ENCODE assay signal across 8 mouse cellular contexts in genomic region chrX:134275715-134276114, GRCm38 (mm10). TPM values are rescaled to one million over a fixed set of nuclear protein-coding genes. Genes with fewer than 3 reads are reported as not detected.
DNase-seq lines count a peak whose midpoint lies in the region; ATAC-seq and TF ChIP-seq lines count a peak whose summit lies in the region.

No protein-coding gene starts in this region.

- no peak for DNase-seq in lung, postnatal 0 days (ENCODE audit: low spot score)
- no peak for DNase-seq in lung, postnatal 36 days
- DNase-seq in brain, embryonic 14.5 days (ENCODE audit: low read depth): peak; percentile 58
- no peak for DNase-seq in thymus, adult 18-20 months

- no peak for TF ChIP-seq POLR2A in brain, embryonic 14.5 days (IDR thresholded peaks at IDR 0.05; ENCODE audit: borderline replicate concordance, extremely low read depth, insufficient read depth, insufficient read length, poor library complexity, severe bottlenecking)

- H3K4me1 ChIP-seq in lung, postnatal 0 days (ENCODE audit: insufficient read depth, low read depth, low read length): no peaks in the 10 kb centered on the region
- H3K4me1 ChIP-seq in heart, embryonic 13.5 days: no peaks in the 10 kb centered on the region
- H3K4me1 ChIP-seq in kidney, embryonic 16.5 days (ENCODE audit: insufficient read depth, low read length): 0 out of 2 replicates have a peak, but pooled peaks cover 2% of the 10 kb centered on the region
- H3K4me1 ChIP-seq in stomach, embryonic 16.5 days (ENCODE audit: control insufficient read depth, insufficient read depth, low read length): no peaks in the 10 kb centered on the region

- no peak overlapping the region for H3K4me3 ChIP-seq in lung, postnatal 0 days (ENCODE audit: low read depth, low read length)
- peak overlapping the region; percentile 53 for H3K4me3 ChIP-seq in heart, embryonic 13.5 days
- H3K4me3 ChIP-seq in kidney, embryonic 16.5 days (ENCODE audit: low read length): peak overlapping the region; percentile 49; the same call in 1 of the 2 replicates
- H3K4me3 ChIP-seq in stomach, embryonic 16.5 days (replicated peaks; ENCODE audit: low read length): peak overlapping the region; percentile 46

- H3K27me3 ChIP-seq in lung, postnatal 0 days (replicated peaks; ENCODE audit: insufficient read depth, low read length): no peaks in the 10 kb centered on the region
- no peaks in the 10 kb centered on the region for H3K27me3 ChIP-seq in heart, embryonic 13.5 days (replicated peaks)
- H3K27me3 ChIP-seq in kidney, embryonic 16.5 days (ENCODE audit: insufficient read depth, low read length): no peaks in the 10 kb centered on the region; the same call in 1 of the 2 replicates
- no peaks in the 10 kb centered on the region for H3K27me3 ChIP-seq in stomach, embryonic 16.5 days (ENCODE audit: control insufficient read depth, insufficient read depth, low read length)

- H3K27ac ChIP-seq in lung, postnatal 0 days (ENCODE audit: low read length): no peak overlapping the region
- peak overlapping the region; percentile 91 for H3K27ac ChIP-seq in heart, embryonic 13.5 days (replicated peaks)
- peak overlapping the region; percentile 85 for H3K27ac ChIP-seq in kidney, embryonic 16.5 days (ENCODE audit: low read length)
- H3K27ac ChIP-seq in stomach, embryonic 16.5 days (ENCODE audit: low read length): peak overlapping the region; percentile 87

- peak overlapping the region; percentile 46; the same call in 1 of the 2 replicates for H3K4me2 ChIP-seq in lung, postnatal 0 days (replicated peaks; ENCODE audit: low read depth, low read length)
- H3K4me2 ChIP-seq in heart, embryonic 13.5 days: peak overlapping the region; percentile 68
- H3K4me2 ChIP-seq in kidney, embryonic 16.5 days (replicated peaks; ENCODE audit: low read depth, low read length): peak overlapping the region; percentile 51
- peak overlapping the region; percentile 49 for H3K4me2 ChIP-seq in stomach, embryonic 16.5 days (ENCODE audit: low read depth, low read length)

- WGBS in lung, postnatal 0 days: 15% methylated on average over 6 of the region's 6 CpGs
- WGBS in heart, embryonic 13.5 days: 11% methylated on average over 6 of the region's 6 CpGs
- 25% methylated on average over 6 of the region's 6 CpGs for WGBS in kidney, embryonic 16.5 days
- 22% methylated on average over 6 of the region's 6 CpGs for whole genome bisulfite sequencing in stomach, embryonic 16.5 days

- TF ChIP-seq CTCF in lung, postnatal 0 days (IDR thresholded peaks at IDR 0.05): no peak
- TF ChIP-seq CTCF in brain, embryonic 14.5 days (IDR thresholded peaks at IDR 0.05; ENCODE audit: borderline replicate concordance, extremely low read depth, insufficient read depth, insufficient read length): no peak

- no peak overlapping the region for H3K9ac ChIP-seq in lung, postnatal 0 days (replicated peaks; ENCODE audit: low read depth)
- H3K9ac ChIP-seq in heart, embryonic 13.5 days: peak overlapping the region; percentile 74
- H3K9ac ChIP-seq in kidney, embryonic 16.5 days (replicated peaks; ENCODE audit: low read length): peak overlapping the region; percentile 38; the same call in 1 of the 2 replicates
- no peak overlapping the region for H3K9ac ChIP-seq in stomach, embryonic 16.5 days (ENCODE audit: low read length)

- H3K9me3 ChIP-seq in lung, postnatal 0 days (ENCODE audit: low read length): no peaks in the 10 kb centered on the region
- no peaks in the 10 kb centered on the region for H3K9me3 ChIP-seq in heart, embryonic 13.5 days
- no peaks in the 10 kb centered on the region for H3K9me3 ChIP-seq in kidney, embryonic 16.5 days (ENCODE audit: low read length)
- no peaks in the 10 kb centered on the region for H3K9me3 ChIP-seq in stomach, embryonic 16.5 days (replicated peaks; ENCODE audit: control insufficient read depth, low read length)

- no peak for TF ChIP-seq EP300 in lung, postnatal 0 days (IDR thresholded peaks at IDR 0.05)

- no peaks in the 10 kb centered on the region for H3K36me3 ChIP-seq in lung, postnatal 0 days (ENCODE audit: insufficient read depth, low read length)
- no peaks in the 10 kb centered on the region for H3K36me3 ChIP-seq in heart, embryonic 13.5 days
- H3K36me3 ChIP-seq in kidney, embryonic 16.5 days (ENCODE audit: insufficient read depth, low read length): no peaks in the 10 kb centered on the region
- no peaks in the 10 kb centered on the region for H3K36me3 ChIP-seq in stomach, embryonic 16.5 days (ENCODE audit: control insufficient read depth, insufficient read depth, low read length)

- ATAC-seq in lung, postnatal 0 days: no peak
- no peak for ATAC-seq in heart, embryonic 13.5 days (ENCODE audit: extremely low read depth, insufficient number of reproducible peaks, low FRiP score, low TSS enrichment)
- ATAC-seq in kidney, embryonic 16.5 days (ENCODE audit: low FRiP score, low TSS enrichment): peak; percentile 43; the same call in 1 of the 2 replicates
- no peak for ATAC-seq in stomach, embryonic 16.5 days (ENCODE audit: insufficient read depth, low FRiP score)
- ATAC-seq in activated CD4-positive, CD25-positive, alpha-beta regulatory T cell, adult 4 months: no peak

RNA-seq across cellular contexts. Expression of gene Trmt2b, which starts 1.1 kb away (rescaled TPM):
- 9.2 and 10.2 TPM in 2 replicates for polyA plus RNA-seq in lung, postnatal 0 days (2015; fragmentation: Nextera tagmentation; extraction: Ambion mirVana)
- 4.5 and 5.6 TPM in 2 replicates for polyA plus RNA-seq in brain, embryonic 14.5 days (2012; rRNA removed)
- polyA plus RNA-seq in heart, embryonic 13.5 days (2015; fragmentation: Nextera tagmentation; extraction: Ambion mirVana): 34.2 and 36.8 TPM in 2 replicates
- 20.8 and 22.2 TPM in 2 replicates for polyA plus RNA-seq in kidney, embryonic 16.5 days (2015; fragmentation: Nextera tagmentation; extraction: Ambion mirVana)
- 25.2 and 26.0 TPM in 2 replicates for polyA plus RNA-seq in stomach, embryonic 16.5 days (2015; fragmentation: Nextera tagmentation; extraction: Ambion mirVana)
- 10 to 100 TPM; 21.7 to 23.1 TPM for polyA plus RNA-seq in activated CD4-positive, CD25-positive, alpha-beta regulatory T cell, adult 4 months (2017; shearing (Covaris generic))

RNA-seq across cellular contexts. Expression of gene Tmem35a, which starts 19.3 kb away (rescaled TPM):
- 1.4 and 1.5 TPM in 2 replicates for polyA plus RNA-seq in lung, postnatal 0 days (2015; fragmentation: Nextera tagmentation; extraction: Ambion mirVana)
- 56.7 and 88.4 TPM in 2 replicates for polyA plus RNA-seq in brain, embryonic 14.5 days (2012; rRNA removed)
- 9.6 and 12.0 TPM in 2 replicates for polyA plus RNA-seq in heart, embryonic 13.5 days (2015; fragmentation: Nextera tagmentation; extraction: Ambion mirVana)
- polyA plus RNA-seq in kidney, embryonic 16.5 days (2015; fragmentation: Nextera tagmentation; extraction: Ambion mirVana): 12.0 and 13.6 TPM in 2 replicates
- polyA plus RNA-seq in stomach, embryonic 16.5 days (2015; fragmentation: Nextera tagmentation; extraction: Ambion mirVana): 4.1 and 4.9 TPM in 2 replicates
- polyA plus RNA-seq in activated CD4-positive, CD25-positive, alpha-beta regulatory T cell, adult 4 months (2017; shearing (Covaris generic)): not detected

RNA-seq across cellular contexts. Expression of gene Cenpi, which starts 32.2 kb away (rescaled TPM):
- 1.8 and 2.0 TPM in 2 replicates for polyA plus RNA-seq in lung, postnatal 0 days (2015; fragmentation: Nextera tagmentation; extraction: Ambion mirVana)
- polyA plus RNA-seq in brain, embryonic 14.5 days (2012; rRNA removed): 5.6 and 10.9 TPM in 2 replicates
- 25.8 and 29.8 TPM in 2 replicates for polyA plus RNA-seq in heart, embryonic 13.5 days (2015; fragmentation: Nextera tagmentation; extraction: Ambion mirVana)
- 24.4 and 30.9 TPM in 2 replicates for polyA plus RNA-seq in kidney, embryonic 16.5 days (2015; fragmentation: Nextera tagmentation; extraction: Ambion mirVana)
- polyA plus RNA-seq in stomach, embryonic 16.5 days (2015; fragmentation: Nextera tagmentation; extraction: Ambion mirVana): 21.0 and 30.4 TPM in 2 replicates
- 1 to 10 TPM; 6.1 to 6.2 TPM for polyA plus RNA-seq in activated CD4-positive, CD25-positive, alpha-beta regulatory T cell, adult 4 months (2017; shearing (Covaris generic))

RNA-seq across cellular contexts. Expression of gene Nox1, which starts 54.0 kb away (rescaled TPM):
- 0.95 and 1.0 TPM in 2 replicates for polyA plus RNA-seq in lung, postnatal 0 days (2015; fragmentation: Nextera tagmentation; extraction: Ambion mirVana)
- polyA plus RNA-seq in brain, embryonic 14.5 days (2012; rRNA removed): 0.04 TPM in 1 of 2 replicates, not detected in the other
- polyA plus RNA-seq in heart, embryonic 13.5 days (2015; fragmentation: Nextera tagmentation; extraction: Ambion mirVana): 0.17 and 0.29 TPM in 2 replicates
- polyA plus RNA-seq in kidney, embryonic 16.5 days (2015; fragmentation: Nextera tagmentation; extraction: Ambion mirVana): 0.19 TPM in 1 of 2 replicates, not detected in the other
- 0.13 and 0.27 TPM in 2 replicates for polyA plus RNA-seq in stomach, embryonic 16.5 days (2015; fragmentation: Nextera tagmentation; extraction: Ambion mirVana)
- polyA plus RNA-seq in activated CD4-positive, CD25-positive, alpha-beta regulatory T cell, adult 4 months (2017; shearing (Covaris generic)): under 1 TPM; 0.45 to 0.99 TPM

Comparison
In these comparisons a context has a peak if more than half of its experiments do, and no peak if none do; other contexts are left out.
1. H3K9ac ChIP-seq: peak in heart, embryonic 13.5 days (single experiment) and kidney, embryonic 16.5 days (single experiment); none in lung, postnatal 0 days (single experiment) and stomach, embryonic 16.5 days (single experiment).
2. Peak in every context shown above with its lines, with median percentiles within 50 percentile points of each other: H3K4me2 ChIP-seq.